Mouse (Mus musculus) 3T3-L1 (cell line): ENCODE results near the gene Trpv3.
A peak's percentile ranks its signal among the peaks of the same experiment; 100 is the strongest.
"Not testable (repeated sequence)": the region's sequence is repeated elsewhere in the genome, so short reads cannot be mapped to it uniquely, and the experiment has no call there.

Experiments
- DNase-seq: peaks from one replicate; pipeline ENCODE4 v3.0.0-alpha.2; 2015; ENCODE audit warnings: low read depth, low spot score

Gene Trpv3

DNA sequence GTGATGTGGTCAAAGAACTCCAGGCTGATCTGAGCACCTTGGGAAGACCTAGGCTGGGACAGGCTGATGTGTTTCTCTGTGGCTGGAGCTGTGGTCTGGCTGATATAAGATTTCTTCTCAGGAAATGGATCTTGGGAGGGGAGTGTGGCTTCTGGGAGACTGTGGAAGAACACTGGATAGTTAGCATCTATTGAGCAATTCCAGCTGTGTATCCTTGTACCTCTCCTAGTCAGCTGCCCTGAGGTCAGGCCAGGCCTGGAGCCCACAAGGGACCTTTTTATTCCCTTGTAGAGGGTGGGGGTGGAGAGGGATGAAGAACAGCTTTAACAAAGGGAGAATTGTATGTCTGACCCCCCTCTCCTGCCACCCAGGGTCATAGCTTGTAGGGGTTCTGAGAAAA is 17.2 kb downstream of the Trpv3 start:
- DNase-seq, result peak; percentile 84

DNA sequence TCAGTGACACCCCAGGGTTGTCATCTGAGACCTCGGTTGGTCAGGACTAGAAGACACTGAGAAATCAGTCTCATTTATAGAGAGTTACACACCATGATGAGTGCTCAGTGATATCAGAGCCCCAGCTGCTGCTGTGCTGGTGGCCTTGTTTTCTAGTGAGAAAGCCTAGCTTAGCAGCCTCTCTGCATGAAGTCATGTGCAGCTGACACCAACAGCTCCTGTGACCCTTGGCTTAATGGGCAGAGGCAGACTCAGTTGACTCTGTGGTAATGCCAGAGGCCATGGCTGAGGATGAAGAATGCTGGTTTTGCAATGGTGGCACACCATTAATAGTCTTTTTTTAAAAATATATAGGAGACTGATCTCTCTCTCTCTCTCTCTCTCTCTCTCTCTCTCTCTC is 22.4 kb downstream of the Trpv3 start:
- DNase-seq, result no peak

DNA sequence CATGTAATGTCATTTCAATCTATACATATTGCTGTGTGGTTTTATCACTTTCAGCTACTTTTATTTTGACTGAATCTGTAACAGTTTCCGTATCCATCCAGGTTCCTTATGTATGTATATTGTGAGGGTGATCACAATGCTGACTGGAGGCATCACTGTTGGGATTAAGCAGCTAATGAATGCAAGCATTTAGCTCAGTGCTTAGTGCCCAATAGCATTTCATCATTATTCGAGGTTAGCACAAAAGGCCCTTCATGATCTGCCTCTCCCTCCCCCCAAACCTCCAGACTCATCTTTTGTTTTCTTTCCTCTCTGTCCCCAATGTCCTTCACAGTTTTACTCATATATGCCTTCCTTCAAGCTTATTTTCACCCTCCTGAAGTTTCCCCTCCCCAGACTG is 35.9 kb downstream of the Trpv3 start:
- no peak for DNase-seq

DNA sequence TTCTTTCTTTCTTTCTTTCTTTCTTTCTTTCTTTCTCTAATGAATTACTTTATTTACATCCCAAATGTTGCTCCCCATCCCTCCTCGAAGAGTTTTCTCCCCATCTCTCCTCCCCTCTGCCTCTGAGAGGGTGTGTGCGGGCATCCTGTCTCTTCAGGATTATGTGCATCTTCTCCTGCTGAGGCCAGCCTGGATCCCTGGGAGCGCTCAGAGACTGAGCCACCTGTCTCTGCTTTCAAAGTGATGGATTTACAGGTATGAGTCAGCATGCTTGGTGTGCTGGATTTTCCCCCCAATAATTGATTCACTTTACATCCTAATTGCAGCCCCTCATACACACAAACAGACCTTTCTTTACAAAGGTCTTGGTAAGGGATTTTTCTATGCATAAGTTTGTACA is 48.8 kb downstream of the Trpv3 start:
- DNase-seq, result no peak

DNA sequence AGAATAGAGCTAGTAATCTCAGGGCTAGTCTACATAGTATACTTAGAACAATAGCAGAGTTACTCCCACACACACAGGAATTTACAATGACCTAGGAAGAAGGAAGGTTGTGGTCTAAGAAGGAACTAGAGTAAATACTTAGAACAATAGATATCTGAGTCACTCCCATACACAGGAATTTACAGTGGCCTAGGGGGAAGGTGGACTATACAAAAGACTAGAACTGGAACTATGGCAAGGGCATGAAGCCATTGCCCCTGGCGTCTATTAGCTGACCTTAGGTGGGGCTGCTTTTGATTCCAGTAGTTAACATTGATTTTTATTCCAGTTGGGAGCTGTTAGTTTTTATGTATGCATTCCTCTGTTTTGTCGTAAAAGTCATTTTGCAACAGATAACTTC is 51.4 kb downstream of the Trpv3 start:
- DNase-seq, result peak; percentile 49

DNA sequence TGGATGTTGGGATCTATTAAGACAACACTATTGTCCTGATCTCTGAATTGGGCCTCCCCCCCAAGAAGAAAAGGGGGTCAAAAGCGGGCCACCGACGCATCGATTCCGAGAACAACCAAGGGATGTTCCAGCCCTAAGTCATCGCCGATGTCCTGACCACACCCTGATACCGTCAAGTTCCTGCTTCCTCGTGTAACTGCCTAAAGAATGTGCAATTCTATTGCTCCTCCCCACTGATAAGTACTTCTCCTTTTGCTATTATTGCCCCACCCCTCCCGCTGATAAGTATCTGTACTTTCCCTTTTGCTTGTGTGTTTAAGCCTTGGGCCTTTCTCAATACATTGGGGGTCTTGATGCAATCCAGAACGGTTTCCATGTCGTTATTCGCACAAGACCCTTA is 53.9 kb downstream of the Trpv3 start:
- DNase-seq, result not testable (repeated sequence)

DNA sequence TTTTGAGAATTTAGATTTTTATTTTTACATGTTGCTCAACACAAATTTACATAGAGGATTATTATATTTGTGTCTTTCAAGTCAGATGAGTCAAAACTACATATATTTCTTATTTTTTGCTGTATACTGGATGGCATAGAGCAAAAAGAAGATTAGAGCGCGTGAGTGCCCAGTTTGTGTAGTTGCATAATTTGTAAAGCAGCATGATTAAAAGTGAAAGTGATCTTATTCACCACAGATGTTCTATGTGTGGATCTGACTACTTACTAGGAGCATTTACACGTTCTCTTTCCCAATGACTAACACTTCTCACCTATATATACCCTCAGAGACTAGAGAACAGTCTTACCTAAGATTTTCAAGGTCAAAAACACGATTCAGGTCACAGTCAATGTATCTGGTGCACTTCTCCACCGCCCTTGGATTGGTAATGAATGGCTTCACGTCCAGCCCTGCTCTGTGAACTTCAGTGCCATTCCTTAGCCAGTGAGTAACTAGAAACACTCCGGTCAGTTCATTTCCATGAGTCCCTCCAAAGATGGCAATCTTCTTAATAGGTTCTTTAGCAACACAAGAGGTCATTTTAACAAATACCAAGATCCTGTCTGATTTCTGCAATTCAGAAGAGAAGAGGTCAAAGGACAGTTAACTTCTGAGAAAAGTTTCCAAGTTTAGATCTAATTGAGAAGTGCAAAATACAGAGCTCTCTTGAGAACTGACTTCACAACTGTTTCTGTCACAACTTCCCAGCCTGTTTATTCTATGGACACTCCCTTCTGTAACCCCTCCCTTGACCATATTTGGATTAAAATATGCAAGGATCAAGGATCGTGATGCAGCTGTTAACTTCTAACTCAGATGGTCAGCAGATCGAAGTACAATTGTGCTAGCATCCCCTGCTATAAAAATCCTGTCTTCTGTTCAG is 57.0 kb downstream of the Trpv3 start:
- DNase-seq, result peak; percentile 57

DNA sequence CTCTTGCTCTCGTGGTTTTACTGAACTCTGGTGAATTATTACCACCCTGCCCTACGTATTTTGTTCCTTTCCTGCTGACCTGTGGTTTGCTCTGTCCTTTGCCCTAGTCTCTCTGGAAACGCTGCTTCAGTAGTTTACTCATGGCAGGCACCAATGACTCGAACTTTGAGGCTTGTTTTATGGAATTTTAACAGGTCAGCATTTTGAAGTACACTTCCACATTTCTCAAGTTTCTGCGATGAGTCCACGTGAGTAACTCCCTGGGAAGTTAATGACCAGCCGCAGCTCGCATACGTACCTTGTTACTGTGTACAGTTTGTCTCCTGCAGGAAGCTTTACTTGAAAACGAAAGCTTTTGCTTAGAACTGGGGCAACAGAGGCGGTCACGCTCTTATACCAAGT is 59.3 kb downstream of the Trpv3 start:
- peak; percentile 68 for DNase-seq

DNA sequence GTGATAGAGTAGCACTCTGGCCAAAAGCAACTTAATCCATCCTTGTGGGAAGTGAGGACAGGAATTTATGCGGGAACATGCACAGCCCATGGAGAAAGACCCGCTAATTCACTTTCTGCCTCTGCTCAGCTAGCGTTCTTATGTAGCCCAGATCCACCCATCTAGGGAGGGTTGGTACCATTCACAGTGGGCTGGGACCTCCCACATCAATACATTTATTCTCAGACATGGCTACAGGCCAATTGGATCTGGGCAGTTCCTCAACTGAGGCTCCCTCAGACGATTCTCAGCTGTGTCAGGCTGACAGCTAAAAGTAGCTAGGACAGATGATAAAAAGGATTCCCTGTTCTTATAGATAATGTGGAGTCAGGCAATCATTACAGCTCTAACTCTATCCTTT is 60.2 kb downstream of the Trpv3 start:
- no peak for DNase-seq

DNA sequence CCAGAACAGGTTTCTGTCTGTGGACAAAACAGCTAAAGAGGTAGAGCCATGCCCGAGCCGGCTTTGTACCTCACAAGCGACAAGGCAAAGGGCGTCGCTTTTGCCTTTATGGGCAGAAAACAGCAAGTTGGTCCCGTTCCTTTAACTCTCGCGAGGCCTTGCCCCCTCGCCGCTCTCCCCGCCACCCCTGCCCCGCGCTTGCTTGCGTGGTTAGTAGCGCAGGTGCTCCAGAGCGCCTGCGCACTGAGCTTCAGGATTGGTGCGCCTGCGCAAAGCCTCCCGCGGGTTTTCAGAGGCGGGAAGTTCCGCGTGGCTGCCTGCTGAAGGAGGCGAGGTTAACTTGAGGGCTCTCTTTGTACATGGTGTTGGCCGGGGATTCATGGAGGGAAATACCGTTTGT is 62.3 kb downstream of the Trpv3 start, which contains the start of the genes Aspa, Gm49340 and Spata22:
Aspa (minus strand) TSS at position 155 of the 400 bp plus-strand sequence.
Gm49340 (plus strand) TSS at position 300 of the 400 bp plus-strand sequence.
Spata22 (plus strand) TSS at position 300 of the 400 bp plus-strand sequence.
- no peak for DNase-seq

DNA sequence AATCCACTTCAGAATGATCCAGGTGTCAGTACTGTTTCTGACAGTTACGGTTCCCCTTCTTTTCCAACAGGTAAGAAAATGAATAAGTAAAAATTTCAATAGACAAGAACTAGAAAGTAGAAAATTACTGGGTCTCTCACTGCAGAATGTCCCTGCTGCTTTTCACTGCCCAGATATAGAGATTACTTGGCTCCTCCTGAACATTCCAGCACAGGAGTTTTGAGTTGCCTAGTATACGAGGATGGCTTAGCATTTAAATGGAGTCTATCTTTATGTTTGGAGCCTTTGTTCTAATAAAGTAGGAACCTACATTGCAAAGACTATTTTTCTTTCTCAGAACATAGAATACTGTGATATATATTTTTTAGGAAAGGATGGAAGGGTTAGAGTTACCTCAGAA is 66.2 kb downstream of the Trpv3 start:
- DNase-seq, result no peak

DNA sequence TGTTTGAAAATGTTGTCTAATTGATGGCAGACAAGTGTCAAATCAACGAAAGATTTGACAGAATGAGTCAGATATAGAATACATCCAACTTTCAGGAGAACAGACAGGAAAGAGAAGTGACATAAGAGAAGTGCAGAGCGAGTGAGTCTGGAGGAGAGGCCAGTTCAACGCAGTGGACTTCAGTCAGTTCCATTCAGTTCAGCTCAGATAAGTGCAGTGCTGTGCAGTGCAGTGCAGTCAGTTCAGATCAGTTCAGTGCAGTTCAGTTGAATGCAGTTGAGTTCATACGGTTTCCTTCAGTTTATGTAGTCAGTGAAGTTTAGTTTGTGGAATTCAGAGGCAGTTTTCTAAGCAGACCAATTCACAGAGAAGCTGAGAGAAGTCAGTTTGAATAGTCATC is 69.7 kb downstream of the Trpv3 start:
- no peak for DNase-seq
